17 mouse cellular contexts compared by ENCODE assay signal in genomic region chr3:22316466-22317185, GRCm38 (mm10).
DNase-seq lines count a peak whose midpoint lies in the region.
"Had no signal": no experiment of that assay in that cellular context is flagged by ENCODE, and none has a peak within 500 bp of the region (broad histone marks: within the 10 kb centered on the region; RNA-seq: fewer than 3 reads in every experiment).

No protein-coding gene starts in this region.

- peak; percentile 75 to 91 for DNase-seq in cerebellum, postnatal 10 days
- DNase-seq in cerebellum, adult 18-20 months, result no peak
- DNase-seq in heart, adult 11 months, result peak; percentile 67
- no peak for DNase-seq in heart, adult 9 months (ENCODE audit: low spot score in 2 of 2)
- peak; percentile 74 for DNase-seq in Muller cell, postnatal 12 days (ENCODE audit: inconsistent ontology term)
- peak; percentile 69 for DNase-seq in retina, embryonic 14.5 days (ENCODE audit: low spot score)
- no peak for DNase-seq in frontal cortex, postnatal 25 days (ENCODE audit: low spot score in 2 of 2)
- DNase-seq: cerebellum, adult 11-12 months; gastrocnemius, postnatal 25 days; heart, adult 2 months; kidney, adult 18-20 months; kidney, postnatal 4 days; liver, embryonic 13.5 days; lung, embryonic 14.5 days; lung, postnatal 36 days; thymus, adult 2 months; thymus, postnatal 4 days had no signal

Comparison
In these comparisons a context has a peak if more than half of its experiments do, and no peak if none do; other contexts are left out.
1. DNase-seq: peak in cerebellum, postnatal 10 days (2 of 2), heart, adult 11 months (single experiment), Muller cell, postnatal 12 days (single experiment) and retina, embryonic 14.5 days (single experiment); none in cerebellum, adult 18-20 months (0 of 2), heart, adult 9 months (0 of 2) and frontal cortex, postnatal 25 days (0 of 2).